Mouse (Mus musculus) CD8-positive naive resting alpha-beta T cell, adult 2 months (primary cell): ENCODE results near the gene Vmn2r83.

ENCODE experiments used
- DNase-seq, 2 experiments: peaks; one replicate each; pipeline ENCODE4 v3.0.0; 2022; ENCODE audit warnings: low read depth in 2 of 2, low spot score in 2 of 2

Vmn2r83 gene

GRCm38 (mm10) chr10:79537271-79537670 lies 68.7 kb downstream of the Vmn2r83 start:
- no peak for DNase-seq

GRCm38 (mm10) chr10:79537781-79538180 lies 69.2 kb downstream of the Vmn2r83 start:
- no peak for DNase-seq

GRCm38 (mm10) chr10:79538323-79538722 lies 69.8 kb downstream of the Vmn2r83 start:
- no peak for DNase-seq

- no peak for DNase-seq
Measured at GRCm38 (mm10) chr10:79538873-79539272, 70.3 kb downstream of the Vmn2r83 start.

GRCm38 (mm10) chr10:79539701-79540495 lies 71.4 kb downstream of the Vmn2r83 start:
- no peak for DNase-seq

- DNase-seq, result no peak
Measured at GRCm38 (mm10) chr10:79540746-79541145, 72.2 kb downstream of the Vmn2r83 start.

- DNase-seq, result no peak
Measured at GRCm38 (mm10) chr10:79541522-79541921, 73.0 kb downstream of the Vmn2r83 start.

- no peak for DNase-seq
Measured at GRCm38 (mm10) chr10:79542171-79542570, 73.6 kb downstream of the Vmn2r83 start.
